Mouse (Mus musculus) heart, adult 2 months (tissue): ENCODE data around the gene As3mt. TPM values are rescaled to one million over a fixed set of nuclear protein-coding genes. Genes with fewer than 3 reads are reported as not detected.
A peak's percentile ranks its signal among the peaks of the same experiment; 100 is the strongest.

Experiments used
- DNase-seq, 2 experiments: peaks; one replicate each; pipeline ENCODE4 v3.0.0; 2021
- H3K27ac ChIP-seq: fragments of 200-600 bp; 2 replicates; pipeline ENCODE4 v1.8.1; 2022
- H3K27me3 ChIP-seq: fragments of 200-500 bp; 2 replicates; pipeline ENCODE4 v1.6.1; 2012; ENCODE audit warnings: mild to moderate bottlenecking, low read length, inconsistent platforms, mixed read lengths; ENCODE audit not compliant: control insufficient read depth, insufficient read depth
- H3K36me3 ChIP-seq: fragments of 200-500 bp; 2 replicates; pipeline ENCODE4 v1.6.1; 2012; ENCODE audit warnings: low read length, inconsistent platforms; ENCODE audit not compliant: control insufficient read depth, insufficient read depth
- H3K4me1 ChIP-seq: fragments of 200-500 bp; 2 replicates; pipeline ENCODE4 v1.6.1; 2011; ENCODE audit warnings: low read length; ENCODE audit not compliant: control insufficient read depth, insufficient read depth
- H3K4me3 ChIP-seq: fragments of 200-600 bp; 2 replicates; pipeline ENCODE4 v1.8.1; 2022
- H3K79me2 ChIP-seq: fragments of 200-500 bp; replicated peaks from 2 replicates; pipeline ENCODE4 v1.6.1; 2012; ENCODE audit warnings: mild to moderate bottlenecking, inconsistent platforms, low read length, moderate library complexity, mixed read lengths; ENCODE audit not compliant: control insufficient read depth, insufficient read depth
- H3K9ac ChIP-seq: fragments of 200-500 bp; 2 replicates; pipeline ENCODE4 v1.6.1; 2012; ENCODE audit warnings: low read depth, mild to moderate bottlenecking, control low read depth, inconsistent platforms, low read length, mixed read lengths
- CTCF ChIP-seq: fragments of 200-600 bp; IDR thresholded peaks from 2 replicates; pipeline ENCODE4 v1.8.1; 2022; ENCODE audit warnings: antibody characterized with exemption, mild to moderate bottlenecking, moderate library complexity
- EP300 ChIP-seq: fragments of 200-500 bp; IDR thresholded peaks from 2 replicates; pipeline ENCODE4 v1.6.1; 2011; ENCODE audit warnings: low read depth, low read length, control low read depth; ENCODE audit not compliant: insufficient read depth
- POLR2A ChIP-seq: fragments of 200-500 bp; IDR thresholded peaks from 2 replicates; pipeline ENCODE4 v1.6.1; 2011; ENCODE audit warnings: mild to moderate bottlenecking, low read depth, low read length, control low read depth; ENCODE audit not compliant: insufficient read depth
- WGBS: fragments of 180-500 bp; shearing (Covaris S2); methylation state at CpG from one replicate; pipeline ENCODE4 v1.1.7; 2018; 5-methylcytosine and 5-hydroxymethylcytosine counted together
- intact Hi-C: fragments of 180-260 bp; cut with DNase I; formaldehyde crosslinking; loops from one replicate; pipeline ENCODE4 v1.15.1; 2025
- polyA plus RNA-seq: library from polyadenylated mRNA; depleted of rRNA; stranded (reverse); fragments of >200 nt; gene quantifications from 2 replicates; pipeline ENCODE4 v1.2.3, GENCODE M21; 2012
- total RNA-seq, 2 experiments: library from RNA; stranded (reverse); gene quantifications; 2 replicates each; pipeline ENCODE4 v1.2.3; 2021

The As3mt gene
- total and polyA plus RNA-seq, 3 experiments: 33.2 to 99.2 (median 86.2) TPM

- 51% methylated on average over 6 of the region's 6 CpGs for WGBS
- DNase-seq: no peak
- Histone ChIP-seq H3K4me1 (no peaks in the 10 kb centered on the region), H3K36me3 (no peaks in the 10 kb centered on the region), H3K79me2 (no peaks in the 10 kb centered on the region), H3K27me3 (no peaks in the 10 kb centered on the region), H3K27ac (no peak overlapping the region), H3K4me3 (no peak overlapping the region), H3K9ac (no peak overlapping the region)
- no peak for TF ChIP-seq EP300
- intact Hi-C loops: no loop called here
These were observed 34.3 kb downstream of the As3mt start for GRCm38 (mm10) chr19:46741574-46741973.

GRCm38 (mm10) chr19:46744681-46745080, 37.4 kb downstream of the As3mt start:
- DNase-seq: no peak
- 76% methylated on average over 9 of the region's 9 CpGs for WGBS
- H3K9ac ChIP-seq: no peak overlapping the region
- no peak for TF ChIP-seq CTCF
- no peak for TF ChIP-seq POLR2A
- TF ChIP-seq EP300: no peak
- intact Hi-C loops: no loop called here
- no peak overlapping the region for H3K4me3 ChIP-seq
- no peaks in the 10 kb centered on the region for H3K36me3 ChIP-seq
- H3K27ac ChIP-seq: no peak overlapping the region
- no peaks in the 10 kb centered on the region for H3K4me1 ChIP-seq
- H3K27me3 ChIP-seq: no peaks in the 10 kb centered on the region
- H3K79me2 ChIP-seq: no peaks in the 10 kb centered on the region

GRCm38 (mm10) chr19:46747799-46748198, 40.5 kb downstream of the As3mt start:
- H3K4me1 ChIP-seq: no peaks in the 10 kb centered on the region
- no peak overlapping the region for H3K27ac ChIP-seq
- no peak overlapping the region for H3K9ac ChIP-seq
- H3K4me3 ChIP-seq: no peak overlapping the region
- DNase-seq: no peak
- TF ChIP-seq EP300 (no peak), POLR2A (no peak), CTCF (no peak)
- no peaks in the 10 kb centered on the region for H3K79me2 ChIP-seq
- no peaks in the 10 kb centered on the region for H3K27me3 ChIP-seq
- WGBS: 81% methylated on average over 3 of the region's 3 CpGs
- H3K36me3 ChIP-seq: no peaks in the 10 kb centered on the region
- intact Hi-C loops: no loop called here

GRCm38 (mm10) chr19:46752235-46752634, 45.0 kb downstream of the As3mt start:
- no peak for DNase-seq
- Histone ChIP-seq H3K27me3 (no peaks in the 10 kb centered on the region), H3K36me3 (no peaks in the 10 kb centered on the region), H3K79me2 (no peaks in the 10 kb centered on the region), H3K27ac (no peak overlapping the region), H3K9ac (no peak overlapping the region), H3K4me3 (no peak overlapping the region), H3K4me1 (no peaks in the 10 kb centered on the region)
- TF ChIP-seq EP300 (no peak), CTCF (no peak), POLR2A (no peak)
- WGBS: 60% methylated on average over 5 of the region's 5 CpGs
- intact Hi-C loops: no loop called here

- 51% methylated on average over 9 of the region's 9 CpGs for WGBS
- DNase-seq: peak in 1 of 2 experiments; percentile 41
These were observed 47.8 kb downstream of the As3mt start for GRCm38 (mm10) chr19:46755066-46755465.

GRCm38 (mm10) chr19:46756221-46756620, 49.0 kb downstream of the As3mt start:
- H3K4me3 ChIP-seq: no peak overlapping the region
- no peak overlapping the region for H3K27ac ChIP-seq
- no peaks in the 10 kb centered on the region for H3K36me3 ChIP-seq
- no peaks in the 10 kb centered on the region for H3K4me1 ChIP-seq
- 92% methylated on average over 4 of the region's 4 CpGs for WGBS
- TF ChIP-seq EP300: no peak
- no peak for TF ChIP-seq POLR2A
- no peak for TF ChIP-seq CTCF
- intact Hi-C loops: no loop called here
- no peaks in the 10 kb centered on the region for H3K79me2 ChIP-seq
- no peak for DNase-seq
- H3K27me3 ChIP-seq: no peaks in the 10 kb centered on the region
- no peak overlapping the region for H3K9ac ChIP-seq

More at GRCm38 (mm10) chr19:46755066-46755465, 47.8 kb downstream of the As3mt start:
- Histone ChIP-seq H3K27me3 (no peaks in the 10 kb centered on the region), H3K4me3 (no peak overlapping the region), H3K79me2 (no peaks in the 10 kb centered on the region), H3K27ac (no peak overlapping the region), H3K36me3 (no peaks in the 10 kb centered on the region), H3K9ac (no peak overlapping the region), H3K4me1 (no peaks in the 10 kb centered on the region)
- intact Hi-C loops: no loop called here
- TF ChIP-seq EP300: no peak
- TF ChIP-seq CTCF: peak; percentile 74
- TF ChIP-seq POLR2A: no peak
